ENCODE assay signal across 29 mouse cellular contexts in genomic region chr9:57254823-57255495, GRCm38 (mm10). TPM values are rescaled to one million over a fixed set of nuclear protein-coding genes. Genes with fewer than 3 reads are reported as not detected.
DNase-seq lines count a peak whose midpoint lies in the region; ATAC-seq lines count a peak whose summit lies in the region.
"Had no signal": no experiment of that assay in that cellular context is flagged by ENCODE, and none has a peak within 500 bp of the region (broad histone marks: within the 10 kb centered on the region; RNA-seq: fewer than 3 reads in every experiment).

No protein-coding gene starts in this region.

- H3K9ac ChIP-seq in liver, embryonic 16.5 days (ENCODE audit: low read depth, low read length) = no peak overlapping the region
- no peak overlapping the region for H3K9ac ChIP-seq in forebrain, embryonic 12.5 days
- H3K9ac ChIP-seq: kidney, embryonic 15.5 days; limb, embryonic 12.5 days; liver, embryonic 15.5 days had no signal

- ATAC-seq in liver, embryonic 16.5 days (ENCODE audit: low read depth) = peak; percentile 52; the same call in 1 of the 2 replicates
- ATAC-seq in megakaryocyte, adult 5-6 weeks (ENCODE audit: poor library complexity, severe bottlenecking) = no peak
- ATAC-seq in forebrain, embryonic 12.5 days (ENCODE audit: low FRiP score) = no peak
- ATAC-seq: hindbrain, embryonic 16.5 days had no signal

- no peaks in the 10 kb centered on the region for H3K9me3 ChIP-seq in liver, embryonic 16.5 days (replicated peaks; ENCODE audit: control insufficient read depth, low read length)
- H3K9me3 ChIP-seq in megakaryocyte, embryonic 14.5 days = no peaks in the 10 kb centered on the region
- H3K9me3 ChIP-seq in forebrain, embryonic 12.5 days = no peaks in the 10 kb centered on the region
- H3K9me3 ChIP-seq: heart, embryonic 10.5 days; hindbrain, embryonic 10.5 days; kidney, embryonic 15.5 days; limb, embryonic 12.5 days; liver, embryonic 15.5 days had no signal

- no peak overlapping the region for H3K4me2 ChIP-seq in liver, embryonic 16.5 days (ENCODE audit: low read depth, low read length)
- H3K4me2 ChIP-seq in forebrain, embryonic 12.5 days = no peak overlapping the region
- H3K4me2 ChIP-seq: kidney, embryonic 15.5 days; limb, embryonic 12.5 days; liver, embryonic 15.5 days had no signal

- H3K4me1 ChIP-seq in liver, embryonic 16.5 days (ENCODE audit: control insufficient read depth, low read depth, low read length) = peaks cover 10% of the 10 kb centered on the region
- H3K4me1 ChIP-seq in megakaryocyte, embryonic 14.5 days = peaks cover 99% of the 10 kb centered on the region
- no peaks in the 10 kb centered on the region for H3K4me1 ChIP-seq in forebrain, embryonic 12.5 days
- H3K4me1 ChIP-seq: limb, embryonic 12.5 days had no signal

- no peak overlapping the region for H3K4me3 ChIP-seq in liver, embryonic 16.5 days (ENCODE audit: low read depth, low read length)
- H3K4me3 ChIP-seq in megakaryocyte, embryonic 14.5 days (replicated peaks) = peak overlapping the region; percentile 70
- H3K4me3 ChIP-seq in forebrain, embryonic 12.5 days (replicated peaks) = no peak overlapping the region
- H3K4me3 ChIP-seq: heart, embryonic 10.5 days; hindbrain, embryonic 10.5 days; kidney, embryonic 15.5 days; limb, embryonic 12.5 days; liver, embryonic 15.5 days had no signal

- no peak overlapping the region for H3K27ac ChIP-seq in liver, embryonic 16.5 days (ENCODE audit: low read length)
- H3K27ac ChIP-seq in forebrain, embryonic 12.5 days = no peak overlapping the region
- H3K27ac ChIP-seq: heart, embryonic 10.5 days; hindbrain, embryonic 10.5 days; kidney, embryonic 15.5 days; limb, embryonic 12.5 days; liver, embryonic 15.5 days had no signal

- no peaks in the 10 kb centered on the region for H3K27me3 ChIP-seq in liver, embryonic 16.5 days (ENCODE audit: control insufficient read depth, insufficient read depth, low read depth, low read length)
- H3K27me3 ChIP-seq in megakaryocyte, embryonic 14.5 days (replicated peaks) = no peaks in the 10 kb centered on the region
- H3K27me3 ChIP-seq in forebrain, embryonic 12.5 days = no peaks in the 10 kb centered on the region
- H3K27me3 ChIP-seq: kidney, embryonic 15.5 days; limb, embryonic 12.5 days; liver, embryonic 15.5 days had no signal

- no peak for DNase-seq in liver
- peak; percentile 73 for DNase-seq in fat pad, adult 2 months (ENCODE audit: extremely low read depth, low read depth, low spot score)
- DNase-seq in urinary bladder, postnatal 14 days (ENCODE audit: low spot score) = no peak
- DNase-seq: cerebellum, adult 11-12 months; cerebellum, postnatal 10 days; gastrocnemius, postnatal 25 days; heart, postnatal 10 days; kidney, adult 11 months; midbrain, embryonic 14.5 days; right cerebral cortex, postnatal 25 days; spleen, adult 18-20 months had no signal

- WGBS in liver, embryonic 16.5 days (ENCODE audit: insufficient replicate concordance) = 77% methylated on average over 9 of the region's 9 CpGs
- 91% methylated on average over 9 of the region's 9 CpGs for WGBS in forebrain, embryonic 12.5 days

- H3K36me3 ChIP-seq in liver, embryonic 16.5 days (ENCODE audit: control insufficient read depth, insufficient read depth) = peaks cover 59% of the 10 kb centered on the region
- peaks cover 97% of the 10 kb centered on the region for H3K36me3 ChIP-seq in megakaryocyte, embryonic 14.5 days (replicated peaks; ENCODE audit: low read length)
- H3K36me3 ChIP-seq in forebrain, embryonic 12.5 days (replicated peaks) = peaks cover 56% of the 10 kb centered on the region

RNA-seq across cellular contexts. Expression of gene 1700017B05Rik, which starts 7.5 kb away (rescaled TPM):
- 14.1 and 16.9 TPM in 2 replicates for polyA plus RNA-seq in liver, embryonic 16.5 days (2015; fragmentation: Nextera tagmentation; extraction: Ambion mirVana)
- polyA plus RNA-seq in megakaryocyte, embryonic 14.5 days (2012; ENCODE audit: insufficient read depth, low replicate concordance) = 78.6 and 106 TPM in 2 replicates
- 15.6 and 17.9 TPM in 2 replicates for total RNA-seq in megakaryocyte, adult 5-6 weeks (2015)
- total RNA-seq in megakaryocyte, adult 5-6 weeks (2017) = 8.4 and 15.1 TPM in 2 replicates
- polyA plus RNA-seq in forebrain, embryonic 12.5 days (2016; fragmentation: Nextera tagmentation; extraction: Ambion mirVana) = 9.1 and 11.7 TPM in 2 replicates

RNA-seq across cellular contexts. Expression of gene Trcg1, which starts 18.6 kb away (rescaled TPM):
- not detected in 2 replicates for polyA plus RNA-seq in liver, embryonic 16.5 days (2015; fragmentation: Nextera tagmentation; extraction: Ambion mirVana)
- polyA plus RNA-seq in megakaryocyte, embryonic 14.5 days (2012; ENCODE audit: insufficient read depth, low replicate concordance) = not detected in 2 replicates
- total RNA-seq in megakaryocyte, adult 5-6 weeks (2015) = not detected in 2 replicates
- total RNA-seq in megakaryocyte, adult 5-6 weeks (2017) = not detected in 2 replicates
- 0.06 TPM in 1 of 2 replicates, not detected in the other for polyA plus RNA-seq in forebrain, embryonic 12.5 days (2016; fragmentation: Nextera tagmentation; extraction: Ambion mirVana)
- total RNA-seq: adrenal gland, adult 18-20 months; gastrocnemius, postnatal 25 days; heart, postnatal 10 days; layer of hippocampus, adult 8-10 months; left cerebral cortex, postnatal 14 days; megakaryocyte-erythroid progenitor cell, adult 5-6 weeks had no signal
- polyA plus RNA-seq: cortical plate, adult 2 months; embryonic facial prominence, embryonic 11.5 days; forebrain, embryonic 11.5 days; heart, embryonic 10.5 days; hindbrain, embryonic 10.5 days; kidney, embryonic 15.5 days; limb, embryonic 12.5 days; liver, embryonic 15.5 days; midbrain, embryonic 14.5 days; neural tube, embryonic 11.5 days had no signal
